Mouse (Mus musculus) E14TG2a.4 (cell line): ENCODE data around the gene Tsn.

Experiments
- CTCF ChIP-seq: conservative IDR thresholded peaks from 2 replicates; pipeline ENCODE4 v1.5.1; 2014; ENCODE audit warnings: low read length
- POU5F1 ChIP-seq: IDR thresholded peaks from 2 replicates; pipeline ENCODE4 v1.6.1; 2014; ENCODE audit warnings: low read length, borderline replicate concordance

DNA sequence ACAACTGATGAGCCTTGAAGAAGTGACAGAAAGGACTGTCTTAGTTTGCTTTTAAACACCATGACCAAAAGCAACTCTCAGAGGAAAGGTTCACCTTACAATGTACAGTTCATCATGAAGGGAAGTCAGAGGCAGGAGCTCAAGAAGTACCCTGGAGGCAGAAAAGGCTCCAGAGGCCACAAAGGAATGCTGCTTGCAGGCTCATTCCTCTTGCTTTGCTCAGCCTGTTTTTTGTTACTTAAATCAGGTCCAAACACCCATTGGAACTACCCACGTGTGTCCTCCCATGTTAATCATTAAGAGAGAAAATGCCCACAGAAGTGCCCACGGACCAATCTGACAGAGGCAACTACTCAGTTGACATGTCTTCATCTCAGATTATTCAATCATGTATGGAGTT, 59.6 kb downstream of the Tsn start:
- TF ChIP-seq CTCF (no peak), POU5F1 (no peak)
